Comparison of ENCODE assay signal across 12 mouse cellular contexts in the genomic region with DNA sequence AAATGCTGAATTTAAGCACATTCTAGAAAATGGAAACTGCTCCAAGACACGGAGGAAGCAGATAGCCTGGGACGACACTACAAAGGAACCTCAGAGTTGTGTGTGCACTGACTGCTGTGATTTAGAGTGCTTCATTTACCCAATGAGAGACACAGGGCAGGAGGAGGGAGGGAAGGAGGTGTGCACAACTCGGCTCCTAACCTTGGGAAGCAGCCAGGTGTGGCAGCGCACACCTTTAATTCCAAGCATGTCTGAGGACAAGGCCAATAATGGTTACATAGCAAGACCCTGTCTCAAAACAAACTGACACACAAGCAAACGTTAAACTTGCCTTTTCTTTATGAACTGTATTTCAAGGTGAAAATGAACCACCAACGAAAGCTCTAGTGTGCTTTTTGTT. TPM values are rescaled to one million over a fixed set of nuclear protein-coding genes. Genes with fewer than 3 reads are reported as not detected.
DNase-seq lines count a peak whose midpoint lies in the region; ATAC-seq and TF ChIP-seq lines count a peak whose summit lies in the region.
"Had no signal": no experiment of that assay in that cellular context is flagged by ENCODE, and none has a peak within 500 bp of the region (broad histone marks: within the 10 kb centered on the region; RNA-seq: fewer than 3 reads in every experiment).

No protein-coding gene starts in this region.

- H3K9me3 ChIP-seq in E14TG2a.4 (ENCODE audit: low read length) = no peaks in the 10 kb centered on the region
- H3K9me3 ChIP-seq in hindbrain, embryonic 14.5 days (ENCODE audit: control insufficient read depth, low read length) = no peaks in the 10 kb centered on the region

- H3K36me3 ChIP-seq in E14TG2a.4 (ENCODE audit: insufficient read depth, low read length) = peaks cover 45% of the 10 kb centered on the region
- peaks cover 13% of the 10 kb centered on the region for H3K36me3 ChIP-seq in hindbrain, embryonic 14.5 days (replicated peaks; ENCODE audit: control insufficient read depth, insufficient read depth)

- DNase-seq in kidney, adult 18-20 months = peak; percentile 17
- DNase-seq in kidney, postnatal 10 days = no peak
- DNase-seq in R1 (ENCODE audit: low read depth, low spot score) = peak; percentile 40
- peak; percentile 36 to 58 for DNase-seq in kidney, postnatal 25 days
- no peak for DNase-seq in retina, embryonic 14.5 days (ENCODE audit: low spot score)
- DNase-seq in hindbrain, embryonic 14.5 days (ENCODE audit: low spot score) = no peak
- no peak for DNase-seq in adrenal gland, adult 2 months
- DNase-seq: heart, postnatal 4 days; lung, postnatal 36 days; right cerebral cortex, adult 18-20 months had no signal

- no peak for TF ChIP-seq CTCF in E14TG2a.4 (conservative IDR thresholded peaks at IDR 0.05; ENCODE audit: low read length)

- H3K4me2 ChIP-seq in hindbrain, embryonic 14.5 days (replicated peaks) = no peak overlapping the region

- H3K9ac ChIP-seq in hindbrain, embryonic 14.5 days = no peak overlapping the region

- H3K27ac ChIP-seq in hindbrain, embryonic 14.5 days = no peak overlapping the region

- WGBS in hindbrain, embryonic 14.5 days = 81% methylated on average over 6 of the region's 6 CpGs

- peaks cover 45% of the 10 kb centered on the region for H3K4me1 ChIP-seq in E14TG2a.4 (replicated peaks; ENCODE audit: low read depth, low read length)
- H3K4me1 ChIP-seq in hindbrain, embryonic 14.5 days (replicated peaks; ENCODE audit: control insufficient read depth, insufficient read depth, low read length) = peaks cover 21% of the 10 kb centered on the region

- H3K27me3 ChIP-seq in E14TG2a.4 (ENCODE audit: insufficient read depth, low read length) = no peaks in the 10 kb centered on the region
- H3K27me3 ChIP-seq in hindbrain, embryonic 14.5 days (ENCODE audit: control insufficient read depth, insufficient read depth, low read length) = no peaks in the 10 kb centered on the region

- ATAC-seq in hindbrain, embryonic 14.5 days (ENCODE audit: low FRiP score) = no peak
- ATAC-seq: activated CD4-positive, CD25-positive, alpha-beta regulatory T cell, adult 4 months had no signal

- H3K4me3 ChIP-seq in E14TG2a.4 (replicated peaks; ENCODE audit: low read length) = peak overlapping the region; percentile 99
- H3K4me3 ChIP-seq in hindbrain, embryonic 14.5 days (replicated peaks; ENCODE audit: low read length) = no peak overlapping the region

RNA-seq across cellular contexts. Expression of a gene that starts 1.9 kb away (rescaled TPM):
- 65.0 and 65.6 TPM in 2 replicates for polyA plus RNA-seq in hindbrain, embryonic 14.5 days (2014; fragmentation: Nextera tagmentation; extraction: Ambion mirVana)
- 10 to 100 TPM; 41.2 to 46.2 TPM for total RNA-seq in adrenal gland, adult 2 months (2021)
- polyA plus RNA-seq in adrenal gland, adult 2 months (2012; rRNA removed) = 1.3 and 1.4 TPM in 2 replicates

RNA-seq across cellular contexts. Expression of a gene that starts 2.0 kb away (rescaled TPM):
- polyA plus RNA-seq in hindbrain, embryonic 14.5 days (2014; fragmentation: Nextera tagmentation; extraction: Ambion mirVana) = 30.2 and 33.5 TPM in 2 replicates
- total RNA-seq in adrenal gland, adult 2 months (2021) = 10 to 100 TPM; 17.7 to 19.4 TPM
- polyA plus RNA-seq in adrenal gland, adult 2 months (2012; rRNA removed) = 1.1 and 1.4 TPM in 2 replicates

Comparison
In these comparisons a context has a peak if more than half of its experiments do, and no peak if none do; other contexts are left out.
1. DNase-seq: peak in kidney, adult 18-20 months (single experiment), R1 (single experiment) and kidney, postnatal 25 days (2 of 2); none in kidney, postnatal 10 days (single experiment), retina, embryonic 14.5 days (single experiment), hindbrain, embryonic 14.5 days (single experiment) and adrenal gland, adult 2 months (single experiment).
2. RNA of a gene that starts 1.9 kb away (polyA plus RNA-seq): 65.0 to 65.6 TPM in hindbrain, embryonic 14.5 days; 1.3 to 1.4 TPM in adrenal gland, adult 2 months; every median in the first group is over 10 times any median in the second.
3. RNA of a gene that starts 2.0 kb away (polyA plus RNA-seq): 30.2 to 33.5 TPM in hindbrain, embryonic 14.5 days; 1.1 to 1.4 TPM in adrenal gland, adult 2 months; every median in the first group is over 10 times any median in the second.